Mouse (Mus musculus) bone marrow, adult 2 months (tissue): ENCODE results near the gene Eif2b2.

Source experiments
- CTCF ChIP-seq: fragments of 200-500 bp; IDR thresholded peaks from 2 replicates; pipeline ENCODE4 v1.5.1; 2011; ENCODE audit warnings: low read length, control low read depth; ENCODE audit not compliant: control insufficient read depth, insufficient read depth
- POLR2A ChIP-seq: fragments of 200-500 bp; IDR thresholded peaks from 2 replicates; pipeline ENCODE4 v1.6.1; 2011; ENCODE audit warnings: low read depth, mild to moderate bottlenecking, control low read depth, low read length, borderline replicate concordance; ENCODE audit not compliant: control insufficient read depth

GRCm38 (mm10) chr12:85200929-85201829 lies 18.1 kb upstream of the Eif2b2 start:
- TF ChIP-seq POLR2A: no peak
- no peak for TF ChIP-seq CTCF
